Mouse (Mus musculus) ES-CJ7 (cell line): ENCODE data around the gene Gxylt1.
"Not testable (repeated sequence)": the region's sequence is repeated elsewhere in the genome, so short reads cannot be mapped to it uniquely, and the experiment has no call there.

Source experiments
- DNase-seq: peaks from one replicate; pipeline ENCODE4 v3.0.0; 2011; ENCODE audit warnings: low read depth, low spot score

Gene Gxylt1

GRCm38 (mm10) chr15:93274679-93275583 is at the start of gene Gxylt1:
Gxylt1 (minus strand) TSS chr15:93275179.
- DNase-seq, result peak; percentile 94

DNA sequence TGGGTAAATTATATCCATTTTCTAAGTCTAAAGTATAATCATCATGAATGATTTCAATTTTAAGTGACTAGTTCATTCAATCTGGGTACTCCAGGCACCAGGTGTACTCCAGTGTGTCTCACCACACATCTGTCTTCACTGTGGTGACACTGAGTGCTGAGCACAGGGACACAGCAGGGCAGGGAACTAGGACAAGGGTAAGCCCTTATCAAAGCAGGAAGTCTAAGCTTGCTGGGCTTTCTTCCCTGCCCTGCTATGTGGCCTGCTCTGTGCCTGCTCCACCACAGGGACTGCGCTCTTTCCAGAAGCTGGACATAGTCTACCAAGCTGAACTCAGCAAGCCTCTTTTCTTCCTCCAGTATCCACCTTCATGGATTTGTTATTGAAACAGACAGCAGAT is 43.8 kb upstream of the Gxylt1 start:
- no peak for DNase-seq

- not testable (repeated sequence) for DNase-seq
These were observed 35.3 kb upstream of the Gxylt1 start for GRCm38 (mm10) chr15:93310304-93310703.

- no peak for DNase-seq
These were observed 23.2 kb upstream of the Gxylt1 start for GRCm38 (mm10) chr15:93298197-93298596.

DNA sequence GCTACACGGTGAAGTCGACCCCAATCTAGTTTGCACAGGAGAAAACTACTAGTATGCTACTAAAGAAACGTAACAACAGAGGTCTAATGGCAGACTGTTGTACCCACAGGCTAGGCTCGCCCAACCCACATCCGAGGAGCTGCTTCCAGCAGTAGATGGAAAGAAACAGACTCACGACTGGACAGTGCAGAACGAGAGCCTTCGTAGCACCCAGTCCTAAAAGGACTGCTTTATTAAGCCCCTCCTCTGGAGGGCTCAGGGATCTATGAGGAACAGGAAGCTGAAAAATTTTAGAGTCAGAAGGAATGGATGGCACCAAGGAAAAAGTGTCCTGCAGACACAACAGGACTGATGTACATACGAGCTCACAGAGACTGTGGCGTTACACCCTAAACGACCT is 19.5 kb upstream of the Gxylt1 start:
- DNase-seq, result no peak

- DNase-seq, result no peak
These were observed 13.3 kb upstream of the Gxylt1 start for GRCm38 (mm10) chr15:93288321-93288720.

- no peak for DNase-seq
These were observed 12.6 kb upstream of the Gxylt1 start for GRCm38 (mm10) chr15:93287628-93288027.

- DNase-seq, result no peak
These were observed 10.3 kb upstream of the Gxylt1 start for GRCm38 (mm10) chr15:93285244-93285643.

DNA sequence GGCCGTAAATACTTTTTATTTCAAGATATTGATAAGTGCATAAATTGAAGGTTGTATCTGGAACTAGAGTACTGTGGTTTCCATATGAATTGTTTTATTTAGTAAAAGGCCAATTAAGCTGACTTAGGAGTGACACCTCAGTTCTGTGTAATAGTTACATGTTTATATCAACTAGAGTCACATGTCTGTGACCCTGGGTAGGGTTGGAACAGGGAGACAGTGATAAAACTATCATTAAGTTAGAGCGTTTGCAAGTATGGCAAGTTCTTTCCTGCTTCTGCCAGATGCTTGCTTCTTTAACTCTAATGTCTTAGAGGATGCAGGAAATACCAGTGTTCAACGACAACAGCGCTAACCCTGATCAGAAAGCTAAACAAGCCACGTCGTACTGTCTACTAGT is 9.3 kb upstream of the Gxylt1 start:
- no peak for DNase-seq

DNA sequence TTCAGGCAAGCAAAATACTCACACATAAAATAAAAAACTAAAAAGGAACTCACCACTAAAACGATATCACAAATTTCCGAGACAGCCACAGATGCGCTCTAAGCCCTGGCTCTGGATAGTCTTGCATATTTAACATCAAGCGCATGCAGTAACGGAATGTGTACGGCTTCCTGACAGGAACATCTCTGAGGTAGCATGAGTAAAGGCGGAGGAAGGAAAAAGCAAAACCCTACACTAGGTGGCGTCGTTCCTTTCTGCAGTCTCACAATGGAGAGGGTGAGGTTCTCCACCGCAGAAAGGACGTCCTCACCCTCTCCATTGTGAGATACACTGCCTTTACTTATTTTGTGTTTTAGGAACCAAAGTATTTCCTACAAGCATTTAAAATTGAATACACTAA is 8.4 kb upstream of the Gxylt1 start:
- DNase-seq, result peak; percentile 65

DNA sequence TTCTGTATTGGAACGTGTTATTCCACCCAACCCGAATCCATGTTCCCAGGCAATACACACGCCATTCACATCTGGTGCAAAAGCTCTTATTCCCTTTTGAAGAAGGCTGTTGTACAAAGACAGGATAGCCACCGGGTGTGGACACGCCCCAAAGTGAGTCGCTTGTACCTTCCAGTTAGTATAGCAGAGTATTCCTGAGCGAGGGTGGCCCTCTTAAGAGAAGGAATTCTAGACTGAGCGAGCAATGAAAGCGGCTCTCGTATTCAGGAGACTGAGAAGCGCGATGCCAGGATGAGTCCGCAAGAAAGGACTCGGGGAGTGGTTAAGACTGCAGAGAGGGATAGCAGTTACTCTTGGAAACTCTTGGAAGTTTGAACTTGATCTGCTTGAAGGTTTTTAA is 1.3 kb upstream of the Gxylt1 start:
- DNase-seq, result peak; percentile 32

GRCm38 (mm10) chr15:93275623-93276022 is 644 bp upstream of the Gxylt1 start:
- DNase-seq, result peak; percentile 55

GRCm38 (mm10) chr15:93273788-93274678 is 946 bp downstream of the Gxylt1 start:
- no peak for DNase-seq

DNA sequence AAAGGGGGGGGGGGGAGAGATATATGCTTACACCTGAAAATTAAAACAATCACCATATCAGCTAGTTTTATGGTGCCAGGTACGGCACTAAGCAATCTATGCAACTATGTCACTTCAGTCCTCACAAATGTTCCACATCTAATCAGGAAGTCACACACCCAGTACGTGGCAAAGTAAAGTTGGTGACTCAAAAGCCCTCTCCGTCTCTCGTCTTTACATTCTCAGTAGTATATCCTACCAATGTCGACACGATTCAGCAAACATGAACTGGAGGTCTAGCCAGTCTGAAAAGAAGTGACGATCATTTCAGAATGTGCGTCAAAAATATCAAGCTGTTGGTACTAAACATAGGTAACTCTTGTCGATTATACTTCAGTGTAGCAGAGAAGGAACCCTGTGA is 2.0 kb downstream of the Gxylt1 start:
- DNase-seq, result no peak

- DNase-seq, result peak; percentile 27
These were observed 4.6 kb downstream of the Gxylt1 start for GRCm38 (mm10) chr15:93270289-93270855.

- no peak for DNase-seq
These were observed 5.4 kb downstream of the Gxylt1 start for GRCm38 (mm10) chr15:93269572-93269971.

DNA sequence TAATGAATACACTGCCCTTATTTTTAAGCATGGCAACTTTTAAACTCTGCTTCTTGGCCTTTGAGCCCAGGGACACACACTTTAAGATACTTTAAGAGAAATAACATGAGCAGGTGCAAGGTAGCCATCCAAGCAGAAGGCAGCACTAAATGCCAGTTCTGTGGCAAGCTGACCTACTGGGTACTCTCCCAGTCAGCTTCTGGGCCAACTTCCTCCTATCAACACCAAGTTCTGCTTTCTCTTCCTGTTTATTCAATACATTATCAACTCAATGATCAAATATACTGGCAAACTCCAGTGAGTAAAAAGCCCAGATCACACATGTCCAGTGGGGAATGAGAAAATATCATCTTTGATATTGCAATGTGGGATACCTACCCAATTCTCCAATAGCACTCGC is 7.0 kb downstream of the Gxylt1 start:
- no peak for DNase-seq

GRCm38 (mm10) chr15:93267479-93267878 is 7.5 kb downstream of the Gxylt1 start:
- DNase-seq, result no peak

GRCm38 (mm10) chr15:93266361-93266760 is 8.6 kb downstream of the Gxylt1 start:
- no peak for DNase-seq

DNA sequence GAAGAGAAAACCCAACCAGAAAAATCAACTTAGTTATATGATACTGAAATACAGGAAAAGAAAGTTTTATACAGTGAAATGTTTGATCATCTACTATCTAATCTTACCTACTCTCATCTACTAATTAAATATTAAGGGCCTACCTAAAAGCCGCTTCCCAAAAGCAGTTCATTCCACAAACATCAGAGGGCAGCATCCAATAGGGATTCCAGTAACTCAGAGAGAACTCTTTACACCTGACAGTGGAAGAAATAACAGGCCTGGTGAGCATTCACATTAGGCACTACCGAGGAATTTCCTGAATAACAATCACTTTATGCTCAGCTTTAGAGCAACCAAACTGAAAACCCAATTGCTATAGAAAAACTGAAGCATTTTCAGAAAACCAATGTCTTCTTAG is 9.3 kb downstream of the Gxylt1 start:
- peak; percentile 31 for DNase-seq

DNA sequence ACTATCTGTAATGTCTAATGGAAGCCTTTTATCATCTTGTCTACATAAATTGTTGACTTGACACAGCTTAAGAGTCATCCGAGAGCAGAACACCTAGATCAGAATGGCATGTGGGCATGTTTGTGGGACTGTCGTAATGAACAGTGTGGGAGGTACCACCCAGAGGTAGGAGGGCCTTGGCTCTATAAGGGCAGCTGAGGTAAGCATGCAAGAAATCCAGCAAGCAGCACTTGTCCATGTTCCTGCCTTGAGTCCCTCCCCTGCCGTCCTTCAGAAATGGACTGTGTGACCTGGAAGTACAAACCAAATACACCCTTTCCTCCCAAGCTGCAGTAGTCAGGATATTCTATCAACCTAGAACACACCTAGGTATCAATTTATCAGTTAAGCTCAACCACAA is 9.7 kb downstream of the Gxylt1 start:
- DNase-seq, result no peak

DNA sequence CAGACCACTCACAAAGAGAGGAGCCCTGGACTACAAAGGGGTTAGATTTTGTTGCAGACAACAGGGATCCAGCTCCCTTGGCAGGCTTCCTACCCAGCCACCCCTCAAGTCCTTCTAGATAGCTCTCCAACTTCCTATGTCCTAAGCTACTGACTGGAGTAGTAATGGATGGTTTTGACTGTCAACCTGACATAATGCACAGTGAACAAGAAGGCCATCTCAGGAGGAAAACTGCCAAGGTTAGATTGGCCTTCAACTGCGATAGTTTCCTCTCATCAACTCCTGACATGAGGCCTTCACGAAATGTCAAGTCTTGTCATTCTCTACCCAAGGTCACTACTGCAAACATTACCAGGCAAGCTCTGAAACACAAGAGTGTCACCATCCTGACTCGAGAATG is 10.8 kb downstream of the Gxylt1 start:
- no peak for DNase-seq
